Mouse (Mus musculus): ENCODE measurements at regions not wholly inside any gene's neighbourhood (a gene's known extent, or its start where the extent isn't known, plus 50 kb on each side); places are given as distances from the start of the nearest gene placed in this dataset.

DNA sequence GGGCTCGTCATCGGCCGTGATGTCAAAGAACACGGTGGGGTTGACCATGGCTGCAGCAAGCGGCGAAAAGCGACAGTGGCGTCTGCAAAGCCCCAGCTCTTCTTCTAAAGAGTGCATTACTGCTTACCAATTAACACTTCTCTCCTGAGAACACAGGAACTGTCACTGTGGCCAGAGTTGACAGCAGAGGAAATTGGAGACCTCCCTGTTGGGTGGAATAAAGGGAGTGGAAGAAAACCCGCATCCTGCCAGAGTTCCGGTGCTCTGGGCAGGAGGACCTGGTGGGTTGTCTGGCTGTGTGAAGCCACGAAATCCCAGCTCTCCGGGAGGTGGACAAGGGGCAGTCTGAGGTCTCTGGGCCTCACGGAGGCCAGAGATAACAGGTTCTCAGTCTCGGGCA, 63.4 kb downstream of the Rbm43 start:
- Histone ChIP-seq H3K36me3 (no peaks in the 10 kb centered on the region), H3K9me3 (no peaks in the 10 kb centered on the region), H3K4me2 (no peak overlapping the region), H3K4me3 (no peak overlapping the region), H3K27me3 (no peaks in the 10 kb centered on the region), H3K9ac (no peak overlapping the region), H3K27ac (no peak overlapping the region), H3K4me1 (replicated peaks) (no peaks in the 10 kb centered on the region)
- WGBS, result 87% methylated on average over 14 of the region's 14 CpGs
- ATAC-seq (ENCODE audit: low FRiP score), result no peak

Data from hindbrain, embryonic 13.5 days (tissue).